Mouse (Mus musculus) kidney, adult 2 months (tissue): ENCODE data around the gene Zmiz1. TPM values are rescaled to one million over a fixed set of nuclear protein-coding genes. Genes with fewer than 3 reads are reported as not detected.

Experiments used
- DNase-seq: peaks from one replicate; pipeline ENCODE4 v3.0.0; 2021
- H3K27ac ChIP-seq: fragments of 200-500 bp; 2 replicates; pipeline ENCODE4 v1.5.1; 2012; ENCODE audit warnings: low read depth, low read length, control low read depth, inconsistent platforms; ENCODE audit not compliant: insufficient read depth
- H3K27me3 ChIP-seq: fragments of 200-500 bp; replicated peaks from 2 replicates; pipeline ENCODE4 v1.6.1; 2012; ENCODE audit warnings: mild to moderate bottlenecking, moderate library complexity, low read length, inconsistent platforms; ENCODE audit not compliant: control insufficient read depth, insufficient read depth
- H3K36me3 ChIP-seq: fragments of 200-500 bp; 2 replicates; pipeline ENCODE4 v1.6.1; 2012; ENCODE audit warnings: mild to moderate bottlenecking, moderate library complexity, low read length, inconsistent platforms; ENCODE audit not compliant: control insufficient read depth, insufficient read depth
- H3K4me1 ChIP-seq: fragments of 200-500 bp; 2 replicates; pipeline ENCODE4 v1.6.1; 2011; ENCODE audit warnings: low read length; ENCODE audit not compliant: control insufficient read depth, insufficient read depth
- H3K4me3 ChIP-seq: fragments of 200-500 bp; 2 replicates; pipeline ENCODE4 v1.5.1; 2011; ENCODE audit warnings: mild to moderate bottlenecking, low read depth, low read length, control low read depth; ENCODE audit not compliant: insufficient read depth
- CTCF ChIP-seq: fragments of 200-500 bp; conservative IDR thresholded peaks from 2 replicates; pipeline ENCODE4 v1.5.1; 2011; ENCODE audit warnings: low read depth, mild to moderate bottlenecking, control low read depth, low read length, moderate library complexity, mixed read lengths; ENCODE audit not compliant: insufficient read depth, insufficient read length
- POLR2A ChIP-seq: fragments of 200-500 bp; IDR thresholded peaks from one replicate; pipeline ENCODE4 v1.6.1; 2011; ENCODE audit warnings: low read depth, low read length, control low read depth
- WGBS: fragments of 180-500 bp; shearing (Covaris S2); methylation state at CpG from one replicate; pipeline ENCODE4 v1.1.7; 2018; 5-methylcytosine and 5-hydroxymethylcytosine counted together
- polyA plus RNA-seq: library from polyadenylated mRNA; depleted of rRNA; stranded (reverse); fragments of >200 nt; gene quantifications from 2 replicates; pipeline ENCODE4 v1.2.3, GENCODE M21; 2012

Gene Zmiz1
- polyA plus RNA-seq, 1 experiment = 42.6 TPM

DNA sequence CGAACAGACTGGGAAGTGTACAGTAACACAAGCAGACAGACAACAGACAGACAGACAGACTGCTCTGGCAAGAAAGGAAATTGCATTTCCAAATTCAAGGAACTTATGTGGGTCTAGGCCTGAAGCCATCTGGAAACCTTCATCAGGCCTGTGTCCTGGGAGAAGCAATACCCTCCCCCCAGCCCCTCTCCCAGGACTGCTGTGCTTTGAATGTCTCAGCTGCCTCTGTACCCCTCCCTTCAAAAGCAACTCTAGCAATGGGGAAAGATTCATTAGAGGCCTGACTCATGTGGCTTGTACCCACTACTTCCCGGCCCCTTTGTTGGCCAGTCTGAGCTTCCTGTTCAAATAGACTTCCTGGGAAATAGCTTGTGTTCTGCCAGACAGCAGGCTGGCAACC, 142.0 kb downstream of the Zmiz1 start:
- no peak overlapping the region for H3K27ac ChIP-seq
- 54% methylated on average over 2 of the region's 2 CpGs for WGBS
- TF ChIP-seq CTCF = no peak
- TF ChIP-seq POLR2A = no peak
- no peaks in the 10 kb centered on the region for H3K27me3 ChIP-seq
- H3K4me1 ChIP-seq = no peaks in the 10 kb centered on the region
- no peak overlapping the region for H3K4me3 ChIP-seq
- no peak for DNase-seq
- H3K36me3 ChIP-seq = peaks cover 1% of the 10 kb centered on the region; the same call in 1 of the 2 replicates

DNA sequence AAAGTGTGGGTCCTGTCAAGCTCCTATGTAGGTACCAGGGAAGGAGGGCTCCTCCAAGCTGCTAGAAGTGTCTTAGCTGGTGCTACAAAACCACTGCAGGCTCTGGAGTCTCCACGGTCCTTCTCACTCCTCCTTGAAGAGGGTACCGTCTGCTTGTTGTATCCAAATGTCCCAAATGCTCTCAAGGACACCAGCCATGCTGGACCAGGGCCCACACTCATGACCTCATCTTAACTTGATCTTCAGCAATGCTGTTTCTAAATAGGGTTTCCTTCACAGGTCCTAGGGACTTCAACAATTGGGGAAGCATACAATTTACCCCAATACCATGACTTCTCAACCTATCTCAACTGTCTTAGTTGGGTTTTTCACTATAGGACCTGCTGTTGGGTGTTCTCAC, 143.0 kb downstream of the Zmiz1 start:
- Histone ChIP-seq H3K27ac (no peak overlapping the region), H3K4me3 (no peak overlapping the region), H3K4me1 (0 out of 2 replicates have a peak, but pooled peaks cover 2% of the 10 kb centered on the region), H3K27me3 (no peaks in the 10 kb centered on the region), H3K36me3 (peaks cover 1% of the 10 kb centered on the region; the same call in 1 of the 2 replicates)
- 66% methylated on average over 2 of the region's 2 CpGs for WGBS
- DNase-seq = no peak
- TF ChIP-seq CTCF (no peak), POLR2A (no peak)

GRCm38 (mm10) chr14:25604395-25605142, 145.6 kb downstream of the Zmiz1 start:
- Histone ChIP-seq H3K27ac (no peak overlapping the region), H3K36me3 (peaks cover 1% of the 10 kb centered on the region; the same call in 1 of the 2 replicates), H3K4me1 (peaks cover 3% of the 10 kb centered on the region; the same call in 1 of the 2 replicates), H3K27me3 (no peaks in the 10 kb centered on the region), H3K4me3 (no peak overlapping the region)
- 44% methylated on average over 18 of the region's 18 CpGs for WGBS
- no peak for DNase-seq
- TF ChIP-seq CTCF (no peak), POLR2A (no peak)

GRCm38 (mm10) chr14:25606372-25607140, 147.6 kb downstream of the Zmiz1 start:
- no peaks in the 10 kb centered on the region for H3K27me3 ChIP-seq
- WGBS = 10% methylated on average over 31 of the region's 31 CpGs
- no peaks in the 10 kb centered on the region for H3K36me3 ChIP-seq
- H3K4me1 ChIP-seq = peaks cover 23% of the 10 kb centered on the region
- TF ChIP-seq POLR2A (no peak), CTCF (no peak)
- peak overlapping the region; percentile 49; the same call in 1 of the 2 replicates for H3K4me3 ChIP-seq
- H3K27ac ChIP-seq = peak overlapping the region; percentile 35; the same call in 1 of the 2 replicates
- peak; percentile 80 for DNase-seq

DNA sequence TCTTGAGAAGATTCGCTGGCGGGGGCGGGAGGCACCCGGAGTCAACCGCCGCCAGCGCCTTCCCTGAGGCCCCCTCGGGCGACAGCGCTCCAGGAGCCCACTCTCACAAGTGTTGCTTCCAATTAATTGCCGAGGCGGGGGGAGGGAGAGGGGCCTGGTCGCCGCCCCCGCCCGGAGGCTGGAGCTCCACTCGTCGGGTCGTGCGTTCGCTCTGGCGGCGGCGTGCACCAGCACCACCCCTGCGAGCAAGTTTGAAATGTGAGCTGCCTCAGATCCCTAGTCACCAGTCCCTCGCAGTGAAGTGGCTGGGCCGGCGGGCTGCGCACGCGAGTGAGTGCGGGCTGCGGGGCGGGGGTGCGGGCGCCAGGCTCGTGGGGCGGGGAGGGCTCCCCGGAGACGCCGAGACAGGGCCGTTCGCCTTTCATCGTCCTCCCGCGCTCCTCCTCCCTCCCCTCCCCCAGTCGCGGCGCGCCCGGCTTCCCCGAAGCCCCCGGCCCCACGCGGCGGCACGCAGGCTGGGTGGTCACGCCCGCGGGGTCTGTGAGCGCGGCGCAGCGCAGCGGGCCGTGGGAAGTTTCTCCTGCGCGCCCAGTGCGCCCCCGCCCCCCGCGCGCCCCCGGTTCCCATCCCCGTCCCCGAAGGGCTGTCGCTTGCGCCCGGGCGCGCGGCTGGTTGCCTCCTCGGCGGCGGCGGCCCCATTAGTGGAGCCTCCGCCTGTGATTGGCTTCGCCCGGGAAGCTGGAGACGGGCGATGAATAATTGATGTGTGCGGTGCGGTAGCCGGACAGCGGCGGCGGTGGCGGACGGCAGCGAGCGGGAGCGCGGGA, 148.4 kb downstream of the Zmiz1 start:
- WGBS = 1% methylated on average over 90 of the region's 103 CpGs
- peak; percentile 52 for DNase-seq
- Histone ChIP-seq H3K27ac (peak overlapping the region; percentile 35; the same call in 1 of the 2 replicates), H3K4me3 (peak overlapping the region; percentile 49), H3K4me1 (peaks cover 31% of the 10 kb centered on the region), H3K36me3 (no peaks in the 10 kb centered on the region), H3K27me3 (no peaks in the 10 kb centered on the region)
- TF ChIP-seq POLR2A = no peak
- TF ChIP-seq CTCF = no peak

DNA sequence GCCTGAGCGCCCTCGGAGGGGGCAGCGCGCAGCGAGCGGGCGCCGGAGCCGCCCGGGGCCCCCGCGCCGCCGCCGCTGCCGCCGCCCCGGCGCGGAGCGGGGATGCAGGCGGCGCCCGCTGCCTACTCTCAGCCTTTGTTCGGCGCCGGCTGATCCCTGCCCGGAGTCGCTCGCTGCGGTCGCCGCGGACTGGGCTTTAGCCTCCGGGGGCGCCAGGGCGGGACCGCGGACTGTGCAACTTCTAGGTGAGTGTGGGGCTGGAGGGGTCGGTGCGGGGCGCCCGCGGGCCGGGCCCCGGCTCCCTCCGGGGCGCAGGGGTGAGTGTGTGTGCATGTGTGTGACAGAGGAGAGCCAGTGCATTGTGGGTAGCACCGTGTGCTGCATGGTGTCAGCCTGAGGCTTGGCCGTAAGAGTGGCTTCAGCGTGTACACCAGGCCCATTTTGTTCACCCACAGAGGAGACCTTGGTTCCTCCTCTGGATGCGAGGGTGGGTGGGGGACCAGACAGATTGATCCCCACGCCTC, 149.0 kb downstream of the Zmiz1 start:
- 6% methylated on average over 53 of the region's 53 CpGs for WGBS
- Histone ChIP-seq H3K4me3 (peak overlapping the region; percentile 49), H3K36me3 (no peaks in the 10 kb centered on the region), H3K4me1 (peaks cover 32% of the 10 kb centered on the region), H3K27ac (peak overlapping the region; percentile 51; the same call in 1 of the 2 replicates), H3K27me3 (no peaks in the 10 kb centered on the region)
- TF ChIP-seq CTCF = no peak
- TF ChIP-seq POLR2A = no peak
- DNase-seq = no peak
